Mouse (Mus musculus) lung, embryonic 15.5 days (tissue): Measurements from ENCODE around the gene Ubc. TPM values are rescaled to one million over a fixed set of nuclear protein-coding genes. Genes with fewer than 3 reads are reported as not detected.
A peak's percentile ranks its signal among the peaks of the same experiment; 100 is the strongest.
"Not testable (repeated sequence)": the region's sequence is repeated elsewhere in the genome, so short reads cannot be mapped to it uniquely, and the experiment has no call there.

Source experiments
- ATAC-seq: fragments of 200-750 bp; cut with Nextera tagmentation; 2 replicates; pipeline ENCODE4 v1.8.0; 2017; ENCODE audit warnings: moderate number of reproducible peaks, borderline replicate concordance; ENCODE audit not compliant: low FRiP score, low TSS enrichment; ENCODE audit errors: extremely low read depth
- H3K27ac ChIP-seq: fragments of 300-500 bp; sonication (generic); 2 replicates; pipeline ENCODE4 v1.5.1; 2015; ENCODE audit warnings: moderate library complexity, mild to moderate bottlenecking, inconsistent platforms
- H3K27me3 ChIP-seq: fragments of 300-500 bp; sonication (generic); 2 replicates; pipeline ENCODE4 v1.6.1; 2015; ENCODE audit warnings: inconsistent platforms
- H3K36me3 ChIP-seq: fragments of 300-500 bp; sonication (generic); 2 replicates; pipeline ENCODE4 v1.6.1; 2015; ENCODE audit warnings: inconsistent platforms
- H3K4me1 ChIP-seq: fragments of 300-500 bp; sonication (generic); 2 replicates; pipeline ENCODE4 v1.6.1; 2015; ENCODE audit warnings: inconsistent platforms
- H3K4me2 ChIP-seq: fragments of 300-500 bp; sonication (generic); 2 replicates; pipeline ENCODE4 v1.6.1; 2015; ENCODE audit warnings: inconsistent platforms, mild to moderate bottlenecking, moderate library complexity
- H3K4me3 ChIP-seq: fragments of 300-500 bp; sonication (generic); 2 replicates; pipeline ENCODE4 v1.5.1; 2015; ENCODE audit warnings: mild to moderate bottlenecking, inconsistent platforms
- H3K9ac ChIP-seq: fragments of 300-500 bp; sonication (generic); 2 replicates; pipeline ENCODE4 v1.6.1; 2015; ENCODE audit warnings: inconsistent platforms
- H3K9me3 ChIP-seq: fragments of 300-500 bp; sonication (generic); 2 replicates; pipeline ENCODE4 v1.6.1; 2016; ENCODE audit warnings: inconsistent platforms
- WGBS: fragments of 180-500 bp; shearing (Covaris S2); methylation state at CpG from one replicate; pipeline ENCODE4 v1.1.7; 2015; 5-methylcytosine and 5-hydroxymethylcytosine counted together
- polyA plus RNA-seq: library from polyadenylated mRNA; unstranded; fragments of >200 nt; fragmentation: Nextera tagmentation; extraction: Ambion mirVana; gene quantifications from 2 replicates; pipeline ENCODE4 v1.2.1, GENCODE M21; 2015

The Ubc gene
- 1,173 and 1,218 TPM in 2 replicates for polyA plus RNA-seq

DNA sequence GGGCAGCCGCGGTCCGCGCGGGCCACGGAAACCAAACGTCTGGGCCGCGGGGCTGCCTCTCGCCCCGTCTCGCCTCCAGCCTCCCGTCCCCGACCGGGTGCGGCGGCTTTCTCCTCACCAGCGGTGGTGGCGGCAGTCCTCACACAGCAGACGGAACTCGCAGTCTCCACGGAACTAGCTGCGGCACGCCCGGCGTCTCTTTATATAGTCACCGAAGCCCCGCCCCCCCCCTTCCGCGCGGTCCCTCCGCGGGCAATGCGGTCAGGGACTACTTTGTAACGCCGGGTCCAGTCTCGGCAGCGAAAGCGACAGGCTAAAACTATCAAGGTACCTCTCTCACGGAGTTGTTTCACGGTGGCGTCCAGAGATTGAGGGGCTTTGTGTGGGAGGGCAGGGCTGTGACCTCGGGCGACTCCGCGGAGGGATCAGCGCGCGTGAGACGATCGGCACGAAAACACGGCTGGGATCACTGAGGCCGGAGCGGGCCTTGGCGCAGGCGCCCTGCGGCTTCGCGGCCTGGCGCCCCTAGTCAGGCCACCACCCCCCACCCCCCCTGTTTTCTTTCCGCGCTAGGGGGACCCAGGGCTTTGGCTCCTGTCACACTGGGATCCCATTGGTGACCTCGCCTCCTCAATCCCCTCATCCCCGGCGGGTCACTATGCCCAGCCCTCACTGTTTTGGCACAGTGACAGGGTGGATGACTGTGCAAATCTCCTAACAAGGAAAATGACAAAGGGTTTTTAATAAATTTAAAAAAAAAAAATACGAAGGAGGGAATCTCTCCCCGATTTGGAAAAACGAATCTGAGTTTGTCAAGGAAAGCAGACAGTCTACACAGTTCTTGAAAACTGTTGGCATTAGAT lies at the start of gene Ubc:
Ubc (minus strand) TSS at position 624 of the 863 bp plus-strand sequence.
- H3K4me1 ChIP-seq, result peaks cover 55% of the 10 kb centered on the region
- no peaks in the 10 kb centered on the region for H3K27me3 ChIP-seq
- H3K4me3 ChIP-seq, result peak within 1 kb of the TSS; percentile 70
- H3K9ac ChIP-seq, result peak within 1 kb of the TSS; percentile 91
- peak; percentile 67 for ATAC-seq
- H3K36me3 ChIP-seq, result peaks cover 12% of the 10 kb centered on the region
- peak within 1 kb of the TSS; percentile 79 for H3K4me2 ChIP-seq
- peak within 1 kb of the TSS; percentile 96 for H3K27ac ChIP-seq
- H3K9me3 ChIP-seq, result no peaks in the 10 kb centered on the region
- WGBS, result 1% methylated on average over 67 of the region's 69 CpGs

DNA sequence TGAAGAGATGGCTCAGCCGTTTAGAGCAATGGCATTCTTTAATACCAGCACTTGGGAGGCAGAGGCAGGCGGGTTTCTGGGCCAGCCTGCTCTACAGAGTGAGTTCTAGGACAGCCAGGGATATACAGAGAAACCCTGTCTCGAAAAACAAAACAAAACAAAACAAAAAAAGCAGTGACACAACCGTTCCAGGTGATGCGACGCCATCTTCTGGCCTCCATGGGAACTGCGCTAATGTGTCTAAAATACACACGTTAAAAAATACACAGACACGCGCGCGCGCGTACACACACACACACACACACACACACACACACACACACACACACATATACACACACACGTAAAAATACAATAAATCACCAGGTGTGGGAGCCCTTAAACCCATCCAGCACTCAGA lies 44.3 kb upstream of the Ubc start:
- peaks cover 15% of the 10 kb centered on the region for H3K4me1 ChIP-seq
- peak overlapping the region; percentile 91 for H3K4me2 ChIP-seq

DNA sequence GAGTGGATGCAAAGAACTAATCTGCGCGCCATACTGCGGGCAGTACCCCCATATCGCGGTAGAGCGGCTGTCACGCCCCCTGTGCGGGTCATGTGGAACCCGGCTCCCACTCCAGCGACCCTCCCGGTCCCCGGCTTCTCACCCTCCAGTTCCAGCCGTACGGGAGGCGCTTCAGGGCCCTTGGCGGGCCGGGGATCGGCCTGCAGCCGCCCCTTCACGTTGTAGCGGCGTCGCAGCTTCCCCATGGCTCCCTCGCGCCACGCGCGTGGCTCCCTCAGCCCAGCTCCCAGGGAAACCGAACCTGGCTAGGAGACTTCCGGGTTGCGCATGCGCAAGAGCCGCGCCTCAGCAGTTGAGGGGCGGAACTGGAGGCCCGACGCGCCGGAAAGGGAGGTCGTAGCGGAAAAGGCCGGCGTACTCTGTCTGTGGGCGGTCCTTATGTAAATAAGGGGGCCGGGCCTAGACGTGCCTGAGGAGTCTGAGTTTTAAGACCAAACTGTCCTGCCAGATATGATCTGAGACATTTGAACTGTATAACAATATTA lies 43.9 kb upstream of the Ubc start, which contains the start of gene Dhx37:
Dhx37 (minus strand) TSS at position 329 of the 545 bp plus-strand sequence.
- peak within 1 kb of the TSS; percentile 54; the same call in 1 of the 2 replicates for H3K27ac ChIP-seq
- under 1% methylated on average over 46 of the region's 46 CpGs for WGBS
- ATAC-seq, result peak; percentile 97

More for the DNA sequence above, 44.3 kb upstream of the Ubc start:
- peaks cover 21% of the 10 kb centered on the region for H3K36me3 ChIP-seq
- WGBS, result 51% methylated on average over 15 of the region's 15 CpGs
- not testable (repeated sequence) for ATAC-seq, H3K27ac ChIP-seq, H3K27me3 ChIP-seq, H3K9me3 ChIP-seq, H3K9ac ChIP-seq
- H3K4me3 ChIP-seq, result peak overlapping the region; percentile 91

DNA sequence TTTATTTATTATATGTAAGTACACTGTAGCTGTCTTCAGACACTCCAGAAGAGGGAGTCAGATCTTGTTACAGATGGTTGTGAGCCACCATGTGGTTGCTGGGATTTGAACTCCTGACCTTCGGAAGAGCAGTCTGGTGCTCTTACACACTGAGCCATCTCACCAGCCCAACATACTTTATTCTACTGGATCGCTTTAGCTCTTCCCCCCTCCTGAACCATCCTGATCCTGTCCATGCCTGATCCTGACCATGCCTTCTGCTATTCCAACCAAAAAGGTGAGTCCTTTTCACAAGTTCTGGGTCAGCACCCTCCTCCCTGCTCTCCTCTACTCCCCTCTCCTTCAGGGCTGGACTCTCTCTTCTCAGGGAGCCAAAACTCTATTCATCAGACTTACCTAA lies 42.3 kb upstream of the Ubc start:
- ATAC-seq, H3K27ac ChIP-seq, H3K27me3 ChIP-seq, H3K4me3 ChIP-seq, H3K9me3 ChIP-seq, H3K9ac ChIP-seq: not testable (repeated sequence)
- Histone ChIP-seq H3K4me1 (peaks cover 15% of the 10 kb centered on the region), H3K4me2 (peak overlapping the region; percentile 91), H3K36me3 (peaks cover 42% of the 10 kb centered on the region)
- WGBS, result 96% methylated on average over 2 of the region's 2 CpGs

More for the DNA sequence above, 43.9 kb upstream of the Ubc start, which contains the start of gene Dhx37:
- Histone ChIP-seq H3K4me2 (peak within 1 kb of the TSS; percentile 91), H3K4me1 (peaks cover 15% of the 10 kb centered on the region), H3K27me3 (no peaks in the 10 kb centered on the region), H3K4me3 (peak within 1 kb of the TSS; percentile 91), H3K36me3 (peaks cover 26% of the 10 kb centered on the region), H3K9ac (peak within 1 kb of the TSS; percentile 87), H3K9me3 (no peaks in the 10 kb centered on the region)

DNA sequence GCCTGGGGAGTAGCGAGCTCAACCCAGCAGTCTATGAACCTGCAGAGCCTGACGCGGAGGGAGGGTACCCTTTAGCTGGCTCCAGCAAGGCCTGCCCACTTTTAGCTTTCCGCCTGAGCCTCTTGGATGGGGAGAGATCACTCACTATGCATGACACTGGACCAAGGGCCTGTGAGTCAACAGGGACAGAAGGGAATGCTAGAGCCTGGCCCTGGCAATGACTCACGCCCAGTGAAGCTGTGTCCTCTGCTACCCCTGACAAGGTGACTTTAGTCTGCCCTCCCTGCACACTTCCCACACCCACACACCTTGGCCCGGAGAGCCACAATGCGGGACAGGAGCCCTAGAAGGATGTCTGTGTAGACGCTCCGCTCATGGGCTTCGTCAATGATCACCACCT lies 36.3 kb upstream of the Ubc start:
- Histone ChIP-seq H3K27me3 (no peaks in the 10 kb centered on the region), H3K9me3 (no peaks in the 10 kb centered on the region), H3K9ac (no peak overlapping the region), H3K27ac (no peak overlapping the region), H3K4me1 (no peaks in the 10 kb centered on the region), H3K4me2 (no peak overlapping the region), H3K4me3 (no peak overlapping the region), H3K36me3 (peaks cover 97% of the 10 kb centered on the region)
- 94% methylated on average over 10 of the region's 10 CpGs for WGBS
- no peak for ATAC-seq

DNA sequence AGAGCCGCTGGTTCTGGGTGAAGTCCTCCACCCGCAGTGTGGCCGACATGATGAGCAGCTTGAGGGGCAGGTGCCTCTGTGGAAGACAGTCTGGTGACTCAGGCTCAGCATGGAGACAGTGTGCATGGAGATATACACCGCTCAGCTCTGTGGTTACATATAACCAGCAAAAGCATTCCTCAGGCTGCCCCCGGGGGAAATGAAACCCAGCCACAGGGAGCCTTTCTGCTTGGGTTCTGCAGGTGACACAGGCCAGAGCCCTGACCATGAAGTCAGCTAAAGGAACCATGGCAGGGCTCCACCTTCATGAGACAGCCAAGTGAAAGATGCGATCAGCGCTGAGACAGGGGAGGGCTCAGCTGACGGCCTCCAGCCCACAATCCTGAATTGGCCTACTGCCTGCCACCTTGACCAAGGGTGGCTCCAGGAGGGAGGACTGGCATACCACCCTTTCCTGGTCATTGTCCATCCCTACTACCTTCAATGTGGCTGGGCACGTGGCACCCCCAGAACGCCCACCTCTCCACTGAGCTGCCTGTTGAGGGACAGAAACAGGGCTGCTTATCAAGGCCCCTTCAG lies 35.8 kb upstream of the Ubc start:
- Histone ChIP-seq H3K4me2 (no peak overlapping the region), H3K9ac (no peak overlapping the region), H3K27ac (no peak overlapping the region), H3K9me3 (no peaks in the 10 kb centered on the region), H3K4me3 (no peak overlapping the region), H3K36me3 (peaks cover 96% of the 10 kb centered on the region), H3K4me1 (no peaks in the 10 kb centered on the region), H3K27me3 (no peaks in the 10 kb centered on the region)
- ATAC-seq, result no peak
- WGBS, result 86% methylated on average over 10 of the region's 10 CpGs

DNA sequence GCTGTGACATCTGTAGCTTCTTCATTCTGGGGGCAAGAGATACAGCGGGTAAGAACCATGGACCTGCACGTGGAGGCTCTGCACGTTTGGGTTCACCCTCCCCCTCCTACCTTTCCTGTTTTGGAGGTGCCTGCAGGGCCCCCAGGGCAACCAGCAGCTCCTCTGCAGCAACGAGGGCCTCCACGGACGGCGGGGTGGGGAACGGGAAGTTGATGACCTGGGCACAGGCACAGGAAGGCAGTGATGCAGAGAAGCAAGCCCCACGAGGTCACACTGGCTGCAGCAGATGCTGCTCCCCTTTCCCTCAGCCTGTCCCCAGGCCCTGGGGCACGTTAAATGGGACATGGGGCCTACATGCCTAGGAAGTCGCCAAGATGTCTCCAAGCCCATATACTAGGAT lies 29.1 kb upstream of the Ubc start:
- WGBS, result 88% methylated on average over 11 of the region's 11 CpGs

DNA sequence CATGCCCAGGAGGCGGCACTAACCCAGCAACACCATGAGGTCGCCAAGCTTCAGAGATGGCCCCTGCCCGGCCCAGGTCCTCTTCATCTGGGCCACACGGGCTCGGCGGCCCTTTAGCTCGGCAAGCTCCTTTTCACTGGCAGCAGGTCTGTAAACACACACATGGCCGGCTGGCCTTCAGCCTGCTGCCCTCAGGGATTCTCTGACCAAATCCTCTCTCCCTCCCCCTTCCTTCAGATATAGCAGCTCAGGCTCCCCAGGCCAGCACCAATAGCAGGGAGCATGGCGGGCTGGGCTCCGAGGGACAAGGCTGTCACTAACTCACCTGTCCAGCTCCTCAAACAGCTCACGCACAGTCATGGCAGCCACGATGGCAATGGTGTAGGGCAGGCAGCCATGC lies 28.6 kb upstream of the Ubc start:
- no peaks in the 10 kb centered on the region for H3K4me1 ChIP-seq
- no peak overlapping the region for H3K27ac ChIP-seq
- no peaks in the 10 kb centered on the region for H3K27me3 ChIP-seq
- H3K9me3 ChIP-seq, result no peaks in the 10 kb centered on the region
- H3K9ac ChIP-seq, result no peak overlapping the region
- ATAC-seq, result no peak
- H3K4me3 ChIP-seq, result no peak overlapping the region
- H3K36me3 ChIP-seq, result peaks cover 91% of the 10 kb centered on the region
- H3K4me2 ChIP-seq, result no peak overlapping the region
- WGBS, result 88% methylated on average over 12 of the region's 12 CpGs

More for the DNA sequence above, 29.1 kb upstream of the Ubc start:
- peaks cover 91% of the 10 kb centered on the region for H3K36me3 ChIP-seq
- no peak overlapping the region for H3K27ac ChIP-seq
- H3K27me3 ChIP-seq, result no peaks in the 10 kb centered on the region
- no peaks in the 10 kb centered on the region for H3K4me1 ChIP-seq
- no peak overlapping the region for H3K9ac ChIP-seq
- H3K4me2 ChIP-seq, result no peak overlapping the region
- H3K4me3 ChIP-seq, result no peak overlapping the region
- ATAC-seq, result no peak
- H3K9me3 ChIP-seq, result no peaks in the 10 kb centered on the region

DNA sequence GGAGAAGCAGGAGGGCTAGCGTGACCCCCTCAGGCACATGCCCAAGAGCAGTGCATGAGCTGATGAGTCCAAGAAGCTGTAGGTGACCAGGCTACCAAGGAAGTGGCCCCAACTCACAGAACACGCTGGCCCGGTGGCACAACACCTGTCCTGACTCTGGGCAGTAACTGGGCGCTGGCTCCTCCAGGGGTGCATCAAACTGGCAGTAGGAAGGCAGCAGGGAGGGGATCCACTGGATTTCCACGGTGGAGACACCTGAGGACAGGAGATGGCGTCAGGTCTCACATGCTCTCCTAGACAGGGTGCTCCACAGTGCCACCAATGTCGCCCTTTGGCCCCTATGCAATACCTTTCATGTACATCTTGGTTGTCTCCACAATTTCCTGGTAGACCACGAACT lies 26.2 kb upstream of the Ubc start:
- no peaks in the 10 kb centered on the region for H3K27me3 ChIP-seq
- WGBS, result 92% methylated on average over 8 of the region's 8 CpGs
- H3K9me3 ChIP-seq, result no peaks in the 10 kb centered on the region
- no peak overlapping the region for H3K9ac ChIP-seq
- H3K4me2 ChIP-seq, result no peak overlapping the region
- H3K4me1 ChIP-seq, result no peaks in the 10 kb centered on the region
- H3K27ac ChIP-seq, result no peak overlapping the region
- H3K36me3 ChIP-seq, result peaks cover 69% of the 10 kb centered on the region
- ATAC-seq, result no peak
- H3K4me3 ChIP-seq, result no peak overlapping the region

DNA sequence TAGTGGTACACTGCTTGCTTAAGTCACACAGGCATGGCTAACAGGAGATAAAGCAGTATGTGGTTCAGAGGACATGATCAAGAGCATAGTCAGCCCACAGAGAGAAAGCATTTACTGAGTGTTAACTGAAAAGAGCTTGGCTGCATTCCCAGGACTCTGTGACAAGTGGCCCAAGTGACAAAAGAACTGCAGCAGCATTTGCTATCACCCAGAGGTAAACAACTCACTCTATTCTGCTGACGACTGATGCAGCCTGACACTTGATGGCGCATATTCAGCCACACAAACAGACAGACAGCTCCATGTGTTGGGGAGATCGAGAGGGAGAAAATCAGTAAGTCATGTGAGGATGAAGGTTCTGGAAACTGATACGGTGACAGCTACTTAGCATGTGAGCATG lies 23.8 kb upstream of the Ubc start:
- H3K9me3 ChIP-seq, result no peaks in the 10 kb centered on the region
- 45% methylated on average over 4 of the region's 4 CpGs for WGBS
- peaks cover 50% of the 10 kb centered on the region for H3K36me3 ChIP-seq
- H3K27me3 ChIP-seq, result no peaks in the 10 kb centered on the region
- no peak overlapping the region for H3K4me2 ChIP-seq
- no peak for ATAC-seq
- no peak overlapping the region for H3K9ac ChIP-seq
- no peak overlapping the region for H3K27ac ChIP-seq
- peaks cover 13% of the 10 kb centered on the region for H3K4me1 ChIP-seq
- no peak overlapping the region for H3K4me3 ChIP-seq

DNA sequence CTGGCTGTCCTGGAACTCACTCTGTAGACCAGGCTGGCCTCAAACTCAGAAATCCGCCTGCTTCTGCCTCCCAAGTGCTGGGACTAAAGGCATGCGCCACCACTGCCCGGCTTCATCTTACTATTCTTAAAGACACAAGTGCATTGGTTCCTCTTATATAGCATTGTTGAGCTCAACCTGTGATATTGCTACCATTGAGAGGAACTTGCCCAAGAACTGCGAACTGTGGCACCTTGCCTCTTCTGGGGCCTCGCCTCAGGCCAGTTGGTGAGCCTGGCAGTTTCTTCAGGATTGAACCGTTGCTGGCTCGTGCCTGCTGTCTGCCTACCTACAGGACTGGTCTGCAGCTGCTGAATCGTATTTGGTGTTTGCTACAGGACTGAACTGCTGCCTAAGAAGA lies 22.5 kb upstream of the Ubc start:
- ATAC-seq, H3K9ac ChIP-seq, H3K27me3 ChIP-seq, H3K9me3 ChIP-seq, H3K4me3 ChIP-seq, H3K4me2 ChIP-seq, H3K27ac ChIP-seq: not testable (repeated sequence)
- 90% methylated on average over 8 of the region's 8 CpGs for WGBS
- Histone ChIP-seq H3K4me1 (peaks cover 14% of the 10 kb centered on the region), H3K36me3 (peaks cover 38% of the 10 kb centered on the region)
